Mouse (Mus musculus) lung, postnatal 4 days (tissue): ENCODE results near the gene Tsfm.
"Not testable (repeated sequence)": the region's sequence is repeated elsewhere in the genome, so short reads cannot be mapped to it uniquely, and the experiment has no call there.

ENCODE experiments used
- DNase-seq, 2 experiments: peaks; one replicate each; pipeline ENCODE4 v3.0.0; 2021

The Tsfm gene

DNA sequence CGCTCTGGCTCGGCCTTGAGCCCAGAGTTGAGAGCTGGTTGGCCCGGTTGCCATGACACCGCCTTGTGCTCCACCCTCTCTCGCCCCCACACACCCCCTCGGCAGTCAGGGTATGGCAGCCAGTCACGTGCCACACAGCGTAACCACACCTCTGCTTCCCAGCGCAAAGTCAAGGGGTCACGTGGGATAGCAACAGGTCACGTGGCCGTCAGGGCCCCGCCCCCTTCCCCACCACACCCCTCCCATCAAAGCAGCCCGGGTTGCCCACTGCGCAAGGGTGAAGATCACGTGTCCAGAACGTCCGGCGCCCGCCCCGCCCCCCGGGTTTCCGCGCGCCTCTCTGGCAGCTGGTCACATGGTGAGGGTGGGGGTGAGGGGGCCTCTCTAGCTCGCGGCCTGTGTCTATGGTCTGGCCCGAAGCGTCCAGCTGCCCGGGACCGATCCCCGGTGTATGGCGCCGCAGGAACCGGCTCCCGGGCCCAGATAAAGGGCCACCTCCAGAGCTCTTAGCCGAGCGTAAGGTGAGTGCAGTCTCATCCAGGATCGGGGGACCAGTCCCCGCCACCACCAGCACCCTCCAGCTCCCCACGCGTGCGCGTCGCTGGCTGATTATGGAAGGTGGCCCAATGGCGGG lies 32.7 kb upstream of the Tsfm start, which contains the start of gene Cdk4:
Gene Cdk4, plus strand, starts transcription at position 296 of the 634 bp plus-strand sequence.
- peak; percentile 99 for DNase-seq

DNA sequence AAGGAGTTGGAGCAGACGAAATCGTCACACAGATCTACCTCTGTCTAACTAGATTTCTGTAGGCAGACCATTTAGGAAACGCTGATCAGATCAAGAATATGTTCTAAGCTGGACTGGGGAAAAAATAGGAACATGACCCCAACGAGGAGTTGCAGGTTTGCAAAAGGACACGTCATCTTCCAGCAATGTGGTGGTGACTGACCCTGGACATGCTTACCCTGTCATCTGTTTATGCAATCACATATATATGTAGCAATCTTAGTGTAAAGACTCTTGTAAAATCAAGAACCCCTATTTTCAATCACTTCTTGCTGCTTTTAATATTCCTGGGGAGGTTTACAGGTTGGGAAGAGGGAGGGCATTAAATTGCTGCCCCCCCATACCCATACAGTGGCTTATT lies 31.9 kb upstream of the Tsfm start:
- no peak for DNase-seq

- not testable (repeated sequence) for DNase-seq
Measured at GRCm38 (mm10) chr10:127062101-127062500, 31.5 kb upstream of the Tsfm start.

- no peak for DNase-seq
Measured at GRCm38 (mm10) chr10:127061513-127061912, 30.9 kb upstream of the Tsfm start.

GRCm38 (mm10) chr10:127061085-127061484 lies 30.4 kb upstream of the Tsfm start:
- no peak for DNase-seq

- peak; percentile 75 to 85 for DNase-seq
Measured at GRCm38 (mm10) chr10:127059968-127060916, 29.6 kb upstream of the Tsfm start, which contains the start of gene March9. TSS of gene March9 (minus strand) at chr10:127060184.

GRCm38 (mm10) chr10:127059174-127059967 lies 28.7 kb upstream of the Tsfm start:
- DNase-seq = no peak

DNA sequence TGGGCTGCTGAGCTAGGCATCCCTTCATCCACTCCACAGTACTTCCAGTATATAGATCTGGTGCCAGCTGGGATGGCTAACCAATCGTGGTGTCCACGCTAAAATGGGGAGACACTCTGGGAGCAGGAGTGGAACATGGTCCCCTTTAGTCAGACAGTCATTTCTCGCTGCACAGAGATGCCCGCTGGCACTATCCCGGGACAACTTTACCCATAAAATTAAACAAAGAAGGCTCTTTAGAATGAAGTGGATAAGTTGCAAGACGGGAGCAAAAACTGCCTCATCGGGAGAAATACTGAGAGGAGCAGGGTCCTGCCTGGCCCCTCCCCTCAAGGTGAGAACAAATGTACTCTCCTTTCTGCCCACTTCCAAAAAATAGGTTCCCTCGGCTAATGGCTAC lies 28.1 kb upstream of the Tsfm start:
- DNase-seq = peak in 1 of 2 experiments; percentile 5

DNA sequence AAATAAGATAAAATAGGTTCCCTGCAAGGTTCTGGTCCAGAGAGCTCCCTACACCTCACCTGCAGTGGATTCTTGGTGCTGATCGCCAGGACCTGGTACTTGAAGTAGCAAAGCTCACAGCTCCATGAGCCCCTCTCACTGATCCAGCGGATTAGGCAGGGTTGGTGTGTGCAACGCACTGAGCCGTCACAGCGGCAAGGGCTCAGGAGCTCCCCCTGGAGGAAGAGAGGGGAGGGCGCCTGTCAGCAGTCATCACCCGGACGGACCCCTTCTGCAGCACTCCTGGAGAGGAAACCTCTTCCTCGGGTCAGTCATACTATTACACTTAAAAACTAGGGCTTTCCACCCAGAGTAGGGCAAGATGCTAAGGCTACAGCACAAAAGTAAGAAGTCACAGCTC lies 27.5 kb upstream of the Tsfm start:
- peak; percentile 76 to 86 for DNase-seq

GRCm38 (mm10) chr10:127056490-127056889 lies 25.9 kb upstream of the Tsfm start:
- no peak for DNase-seq

DNA sequence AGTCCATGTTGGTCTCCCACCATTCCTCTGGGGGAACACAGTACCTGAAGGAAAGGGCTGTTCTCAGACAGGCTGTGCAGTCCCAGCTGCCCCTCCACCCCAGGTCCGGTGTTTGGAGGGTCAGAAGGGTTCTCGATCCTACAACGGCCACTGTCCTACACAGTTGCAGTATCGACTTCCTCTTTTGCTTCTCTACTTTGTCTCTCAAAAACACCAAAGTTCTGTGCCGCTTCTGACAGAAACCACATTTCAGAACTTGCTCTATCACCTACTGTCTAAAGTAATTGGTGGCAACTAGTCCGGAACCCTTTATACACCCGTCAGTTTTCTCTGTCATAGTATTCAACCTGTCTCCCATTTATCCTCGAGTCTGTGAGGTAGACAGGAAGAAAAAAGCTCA lies 24.8 kb upstream of the Tsfm start:
- DNase-seq = no peak

- DNase-seq = no peak
Measured at GRCm38 (mm10) chr10:127054646-127055045, 24.0 kb upstream of the Tsfm start.

GRCm38 (mm10) chr10:127050119-127050474 lies 19.5 kb upstream of the Tsfm start:
- no peak for DNase-seq

- no peak for DNase-seq
Measured at GRCm38 (mm10) chr10:127049395-127050118, 18.9 kb upstream of the Tsfm start.

DNA sequence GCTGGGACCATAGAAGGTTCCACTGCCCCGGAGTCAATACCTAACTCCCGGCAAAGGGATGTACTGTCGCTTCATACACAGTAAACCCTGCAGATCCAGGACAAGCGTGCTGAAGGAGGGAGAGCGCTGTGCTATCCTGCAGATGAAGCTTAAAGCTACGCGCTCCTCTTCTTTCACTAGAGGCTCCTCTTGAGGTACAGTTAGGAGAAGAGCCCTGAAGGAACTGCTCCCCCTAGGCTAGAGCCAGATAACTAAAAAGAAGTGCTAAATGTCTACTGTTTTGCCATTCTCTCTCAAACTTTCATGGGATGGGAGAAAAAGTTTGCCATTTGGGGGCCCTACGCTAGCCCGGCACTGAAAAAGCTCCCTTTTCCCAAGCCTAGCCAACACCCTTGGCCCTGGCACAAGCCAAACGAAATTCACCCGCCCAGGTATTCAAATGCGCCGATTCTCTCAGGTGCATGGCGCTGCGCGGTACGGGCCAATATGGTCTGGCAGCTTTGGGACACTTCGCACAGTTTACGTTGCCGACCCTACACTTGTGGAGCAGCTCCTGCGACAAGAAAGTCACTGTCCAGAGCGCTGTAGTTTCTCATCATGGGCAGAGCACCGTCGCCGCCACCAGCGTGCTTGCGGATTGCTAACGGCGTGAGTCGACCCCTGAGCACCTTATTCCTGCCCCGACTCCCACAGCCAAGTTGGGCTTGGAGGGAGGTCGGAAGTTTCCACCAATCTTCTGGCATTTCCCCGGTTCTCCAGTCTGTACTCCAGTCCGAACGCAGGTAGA lies 18.2 kb upstream of the Tsfm start:
- DNase-seq = no peak

DNA sequence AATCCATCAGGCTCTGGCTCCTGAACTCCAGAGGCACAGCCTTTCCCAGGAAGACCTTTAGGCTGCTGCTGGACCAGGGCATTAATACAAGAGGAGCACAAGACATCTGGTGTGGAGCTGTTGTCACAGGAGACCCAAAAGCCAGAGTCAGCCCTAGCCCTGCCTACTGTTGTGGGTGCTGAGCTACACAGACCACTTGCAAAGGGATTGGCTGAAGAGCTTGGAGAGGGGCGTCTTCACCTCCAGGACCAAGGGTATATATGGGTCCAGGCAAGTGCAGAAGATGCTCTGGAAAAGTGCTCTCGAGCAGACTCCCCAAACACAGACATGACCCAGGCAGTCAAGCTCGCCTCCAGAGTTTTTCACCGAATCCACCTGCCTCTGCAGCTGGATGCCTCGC lies 17.3 kb upstream of the Tsfm start, which contains the start of gene Cyp27b1:
Gene Cyp27b1, plus strand, starts transcription at position 297 of the 400 bp plus-strand sequence.
- no peak for DNase-seq

GRCm38 (mm10) chr10:127043187-127043586 lies 12.5 kb upstream of the Tsfm start:
- DNase-seq = no peak

GRCm38 (mm10) chr10:127042468-127043115 lies 12.0 kb upstream of the Tsfm start:
- no peak for DNase-seq

- DNase-seq = peak; percentile 91
Measured at GRCm38 (mm10) chr10:127041774-127042338, 11.2 kb upstream of the Tsfm start.

GRCm38 (mm10) chr10:127041274-127041766 lies 10.7 kb upstream of the Tsfm start, which contains the start of the genes Mettl1 and Eef1akmt3:
TSS of gene Mettl1 (plus strand) at chr10:127041414.
TSS of gene Eef1akmt3 (minus strand) at chr10:127041513.
- peak; percentile 49 for DNase-seq
